Mouse (Mus musculus): ENCODE data around the gene Pdgfb. TPM values are rescaled to one million over a fixed set of nuclear protein-coding genes. Genes with fewer than 3 reads are reported as not detected.

Gene Pdgfb
- polyA plus RNA-seq, 1 experiment = 8.0 TPM

DNA sequence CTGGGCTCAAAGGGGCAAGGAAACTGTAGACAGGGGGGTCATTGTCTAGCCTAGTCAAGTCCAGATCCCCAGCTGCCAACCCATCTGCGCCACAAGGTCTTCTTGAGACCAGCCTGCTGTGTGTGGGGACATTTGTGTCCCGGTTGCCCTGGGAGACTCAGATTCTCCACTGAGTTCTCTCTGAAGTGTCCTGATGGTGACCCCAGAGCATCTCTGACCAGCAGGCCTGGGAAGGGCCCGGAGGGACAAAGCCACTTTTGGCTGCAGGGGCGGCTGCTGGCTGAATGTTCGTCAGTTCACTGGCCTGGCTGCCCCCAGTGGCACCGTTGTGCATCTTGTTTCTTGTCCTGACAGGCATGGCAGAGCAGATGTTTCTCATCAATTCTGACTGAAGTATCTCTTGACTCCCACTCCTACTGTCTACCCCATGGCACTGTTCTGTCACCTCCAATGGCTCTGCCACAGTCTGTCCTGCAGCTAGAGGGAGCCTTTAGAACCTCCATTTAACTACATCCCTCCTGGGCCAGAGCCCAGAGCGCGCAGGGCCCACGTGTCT lies 53.3 kb downstream of the Pdgfb start:
- H3K4me3 ChIP-seq (ENCODE audit: low read depth, low read length) = no peak overlapping the region
- no peaks in the 10 kb centered on the region for H3K4me1 ChIP-seq (ENCODE audit: control insufficient read depth, insufficient read depth, insufficient read length, low read length)
- H3K27me3 ChIP-seq (ENCODE audit: control insufficient read depth, insufficient read depth, low read length) = no peaks in the 10 kb centered on the region
- H3K27ac ChIP-seq (ENCODE audit: insufficient read depth, low read depth, low read length) = no peak overlapping the region
- TF ChIP-seq CTCF (IDR thresholded peaks at IDR 0.05; ENCODE audit: extremely low read depth, insufficient read length, insufficient replicate concordance, low read depth, low read length) (no peak), POLR2A (IDR thresholded peaks at IDR 0.05; ENCODE audit: low read depth, low read length) (no peak)
- 73% methylated on average over 9 of the region's 9 CpGs for WGBS
- no peaks in the 10 kb centered on the region for H3K36me3 ChIP-seq (ENCODE audit: control insufficient read depth, insufficient read depth, low read length)

DNA sequence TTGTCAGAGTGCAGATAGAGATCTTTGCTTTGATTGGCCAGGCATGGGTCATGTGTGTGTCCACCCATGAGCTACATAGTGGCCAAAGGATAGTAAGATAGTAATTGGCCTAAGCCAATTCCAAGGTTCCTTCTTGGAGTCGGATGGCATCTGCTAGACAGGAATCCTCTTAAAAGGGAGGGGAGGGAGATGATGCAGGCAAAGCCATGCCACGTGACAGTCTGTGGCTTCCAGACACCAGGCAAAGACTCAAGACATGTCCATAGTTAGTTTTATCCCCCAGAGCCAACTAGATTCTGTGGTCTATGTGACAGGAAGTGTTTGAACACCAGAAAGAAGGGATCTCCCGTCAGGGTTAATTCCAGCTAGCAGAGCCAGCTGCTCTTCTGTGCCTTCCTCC lies 56.4 kb downstream of the Pdgfb start:
- Histone ChIP-seq H3K36me3 (ENCODE audit: control insufficient read depth, insufficient read depth, low read length) (no peaks in the 10 kb centered on the region), H3K4me1 (ENCODE audit: control insufficient read depth, insufficient read depth, insufficient read length, low read length) (peaks cover 3% of the 10 kb centered on the region; the same call in 1 of the 2 replicates), H3K27me3 (ENCODE audit: control insufficient read depth, insufficient read depth, low read length) (no peaks in the 10 kb centered on the region), H3K4me3 (ENCODE audit: low read depth, low read length) (no peak overlapping the region), H3K27ac (ENCODE audit: insufficient read depth, low read depth, low read length) (no peak overlapping the region)
- TF ChIP-seq POLR2A (IDR thresholded peaks at IDR 0.05; ENCODE audit: low read depth, low read length) = no peak
- no peak for TF ChIP-seq CTCF (IDR thresholded peaks at IDR 0.05; ENCODE audit: extremely low read depth, insufficient read length, insufficient replicate concordance, low read depth, low read length)
- 50% methylated on average over 3 of the region's 3 CpGs for WGBS

DNA sequence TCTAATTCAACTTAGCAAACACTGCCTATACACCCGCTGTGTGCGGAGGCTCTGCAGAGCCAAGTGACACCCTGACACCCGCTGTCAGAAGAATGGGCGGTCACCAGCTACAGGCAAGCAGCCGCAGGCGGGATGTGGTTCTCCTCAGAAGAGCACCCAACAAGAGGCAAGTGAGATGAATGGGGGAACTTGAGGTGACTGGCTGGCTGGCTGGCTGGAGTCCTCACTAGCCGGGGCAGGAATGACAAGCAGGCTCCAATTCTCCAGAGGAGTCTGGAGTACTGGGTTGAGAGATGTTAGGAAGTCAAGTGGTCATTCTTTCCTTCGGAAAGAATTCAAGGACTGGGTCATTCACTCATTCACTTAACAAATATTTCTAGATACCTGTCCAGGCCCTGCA lies 58.2 kb downstream of the Pdgfb start:
- H3K27ac ChIP-seq (ENCODE audit: insufficient read depth, low read depth, low read length) = no peak overlapping the region
- TF ChIP-seq POLR2A (IDR thresholded peaks at IDR 0.05; ENCODE audit: low read depth, low read length) (no peak), CTCF (IDR thresholded peaks at IDR 0.05; ENCODE audit: extremely low read depth, insufficient read length, insufficient replicate concordance, low read depth, low read length) (no peak)
- peaks cover 3% of the 10 kb centered on the region; the same call in 1 of the 2 replicates for H3K4me1 ChIP-seq (ENCODE audit: control insufficient read depth, insufficient read depth, insufficient read length, low read length)
- 46% methylated on average over 8 of the region's 8 CpGs for WGBS
- H3K36me3 ChIP-seq (ENCODE audit: control insufficient read depth, insufficient read depth, low read length) = no peaks in the 10 kb centered on the region
- no peaks in the 10 kb centered on the region for H3K27me3 ChIP-seq (ENCODE audit: control insufficient read depth, insufficient read depth, low read length)
- H3K4me3 ChIP-seq (ENCODE audit: low read depth, low read length) = no peak overlapping the region

DNA sequence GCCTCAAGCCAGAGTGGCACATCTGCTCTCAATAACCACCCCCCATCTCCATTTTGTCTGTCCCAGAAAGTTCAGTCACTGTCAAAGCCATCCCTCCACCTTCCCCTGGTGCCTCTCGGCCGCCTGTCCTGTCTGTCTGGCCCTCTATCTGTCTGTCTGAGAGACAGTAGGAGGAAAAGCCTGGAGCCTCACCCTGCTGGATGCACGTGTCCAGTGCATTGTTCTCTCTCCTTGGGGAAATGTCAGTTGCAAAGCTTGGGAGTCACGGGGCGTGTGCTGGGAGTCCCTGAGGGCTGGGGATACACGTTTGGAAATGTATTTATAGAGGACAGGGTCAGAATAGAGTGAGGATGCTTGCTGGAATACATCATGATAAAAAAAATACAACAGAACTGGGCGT lies 61.3 kb downstream of the Pdgfb start:
- H3K4me3 ChIP-seq (ENCODE audit: low read depth, low read length) = no peak overlapping the region
- 46% methylated on average over 7 of the region's 7 CpGs for WGBS
- no peaks in the 10 kb centered on the region; the same call in 1 of the 2 replicates for H3K27me3 ChIP-seq (ENCODE audit: control insufficient read depth, insufficient read depth, low read length)

DNA sequence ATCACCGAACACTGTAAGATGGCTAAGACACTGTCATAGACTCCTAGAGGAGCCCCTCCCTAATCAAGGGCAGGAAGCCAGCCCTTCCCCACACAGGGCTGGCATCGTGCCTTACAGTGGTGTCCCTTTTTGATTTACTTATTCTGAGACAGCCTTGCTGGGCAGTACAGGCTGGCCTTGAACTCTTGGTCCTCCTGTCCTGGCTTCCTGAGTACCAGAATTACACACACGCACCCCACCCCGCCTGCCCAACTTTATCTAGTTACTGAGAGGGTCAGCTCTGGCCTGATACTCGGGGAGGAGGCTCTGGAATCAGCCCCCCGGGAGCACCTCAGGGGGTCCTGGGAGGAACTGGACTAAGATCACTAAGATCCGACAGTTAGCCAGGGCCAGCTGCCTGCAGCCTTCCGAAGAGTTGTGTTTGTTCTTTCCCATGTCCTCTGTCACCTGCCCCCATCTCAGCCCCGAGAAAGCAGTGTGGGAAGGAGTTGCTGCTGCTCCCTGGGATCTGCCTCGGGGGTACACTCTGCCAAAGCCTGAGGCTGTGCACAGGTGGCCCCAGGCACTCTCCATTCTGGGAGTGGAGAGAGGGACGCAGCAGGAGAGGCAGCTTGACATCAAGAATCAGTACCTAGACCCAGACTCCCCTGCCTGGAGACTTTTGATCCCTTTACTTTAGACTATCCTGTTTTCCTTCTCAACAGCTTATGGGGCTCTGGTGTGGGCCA lies 62.1 kb downstream of the Pdgfb start:
- H3K4me3 ChIP-seq (ENCODE audit: low read depth, low read length) = no peak overlapping the region
- WGBS = 36% methylated on average over 11 of the region's 11 CpGs
- no peaks in the 10 kb centered on the region for H3K36me3 ChIP-seq (ENCODE audit: control insufficient read depth, insufficient read depth, low read length)
- peaks cover 6% of the 10 kb centered on the region; the same call in 1 of the 2 replicates for H3K4me1 ChIP-seq (ENCODE audit: control insufficient read depth, insufficient read depth, insufficient read length, low read length)
- TF ChIP-seq POLR2A (IDR thresholded peaks at IDR 0.05; ENCODE audit: low read depth, low read length) = no peak
- TF ChIP-seq CTCF (IDR thresholded peaks at IDR 0.05; ENCODE audit: extremely low read depth, insufficient read length, insufficient replicate concordance, low read depth, low read length) = no peak
- H3K27ac ChIP-seq (ENCODE audit: insufficient read depth, low read depth, low read length) = peak overlapping the region; percentile 7; the same call in 1 of the 2 replicates
- H3K27me3 ChIP-seq (ENCODE audit: control insufficient read depth, insufficient read depth, low read length) = no peaks in the 10 kb centered on the region; the same call in 1 of the 2 replicates

More for the DNA sequence above, 61.3 kb downstream of the Pdgfb start:
- H3K27ac ChIP-seq (ENCODE audit: insufficient read depth, low read depth, low read length) = no peak overlapping the region
- peaks cover 6% of the 10 kb centered on the region; the same call in 1 of the 2 replicates for H3K4me1 ChIP-seq (ENCODE audit: control insufficient read depth, insufficient read depth, insufficient read length, low read length)
- TF ChIP-seq CTCF (IDR thresholded peaks at IDR 0.05; ENCODE audit: extremely low read depth, insufficient read length, insufficient replicate concordance, low read depth, low read length) (no peak), POLR2A (IDR thresholded peaks at IDR 0.05; ENCODE audit: low read depth, low read length) (no peak)
- no peaks in the 10 kb centered on the region for H3K36me3 ChIP-seq (ENCODE audit: control insufficient read depth, insufficient read depth, low read length)

DNA sequence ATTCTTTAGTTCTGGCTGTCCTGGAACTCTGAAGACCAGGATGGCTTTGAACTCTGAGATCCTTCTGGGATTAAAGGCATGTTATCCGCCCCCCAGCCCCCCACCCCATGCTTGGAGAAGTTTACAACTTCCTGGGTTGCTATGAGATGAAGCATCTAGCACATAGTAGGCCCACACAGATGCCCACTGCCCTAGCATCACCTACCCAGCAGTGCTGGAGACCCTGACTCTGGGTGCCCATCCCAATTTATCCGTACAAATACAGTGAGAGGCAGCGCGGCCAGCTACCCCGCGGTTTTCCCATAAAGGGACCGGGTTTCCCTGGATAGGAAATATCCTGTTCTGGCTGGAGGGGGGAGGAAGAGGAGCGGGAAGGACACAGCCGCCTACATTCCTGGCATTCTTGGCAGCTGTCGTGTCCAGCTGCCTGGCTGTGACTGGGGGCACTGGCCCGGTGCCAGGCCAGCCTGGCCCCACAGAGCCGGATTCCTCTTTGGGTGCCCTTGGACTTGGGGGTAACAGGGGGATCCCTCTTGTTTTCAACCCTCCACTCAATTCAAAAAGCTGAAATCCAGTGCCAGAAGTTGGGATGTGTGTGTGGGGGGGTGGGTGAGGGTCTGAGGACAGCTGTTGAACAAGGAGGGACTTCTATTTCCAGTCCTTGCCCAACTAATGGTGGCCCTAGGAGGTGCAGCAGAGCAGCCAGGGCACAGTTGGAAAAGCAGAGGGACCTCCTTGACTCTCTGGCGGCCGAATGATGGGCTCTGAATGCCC lies 62.9 kb downstream of the Pdgfb start:
- H3K4me3 ChIP-seq (ENCODE audit: low read depth, low read length) = no peak overlapping the region
- TF ChIP-seq POLR2A (IDR thresholded peaks at IDR 0.05; ENCODE audit: low read depth, low read length) (no peak), CTCF (IDR thresholded peaks at IDR 0.05; ENCODE audit: extremely low read depth, insufficient read length, insufficient replicate concordance, low read depth, low read length) (no peak)
- WGBS = 54% methylated on average over 14 of the region's 14 CpGs
- H3K36me3 ChIP-seq (ENCODE audit: control insufficient read depth, insufficient read depth, low read length) = no peaks in the 10 kb centered on the region
- H3K27ac ChIP-seq (ENCODE audit: insufficient read depth, low read depth, low read length) = peak overlapping the region; percentile 7; the same call in 1 of the 2 replicates
- H3K27me3 ChIP-seq (ENCODE audit: control insufficient read depth, insufficient read depth, low read length) = no peaks in the 10 kb centered on the region; the same call in 1 of the 2 replicates
- peaks cover 6% of the 10 kb centered on the region; the same call in 1 of the 2 replicates for H3K4me1 ChIP-seq (ENCODE audit: control insufficient read depth, insufficient read depth, insufficient read length, low read length)

Data from small intestine, adult 2 months (tissue).